Mouse (Mus musculus): ENCODE data around the gene Ptpru. TPM values are rescaled to one million over a fixed set of nuclear protein-coding genes. Genes with fewer than 3 reads are reported as not detected.

The Ptpru gene
- polyA plus RNA-seq, 1 experiment from 2014 or later = 27.5 TPM

- DNase-seq (ENCODE audit: low spot score) (peak; percentile 45), ATAC-seq (replicated peaks; ENCODE audit: low FRiP score, low read depth) (0 out of 2 replicates have a peak, but pooled peaks have one; percentile 12)
- H3K9me3 ChIP-seq (replicated peaks; ENCODE audit: low read length) = no peaks in the 10 kb centered on the region
- H3K27ac ChIP-seq = peak overlapping the region; percentile 6; the same call in 1 of the 2 replicates
- H3K27me3 ChIP-seq (ENCODE audit: insufficient read depth, low read length) = no peaks in the 10 kb centered on the region
- WGBS = under 1% methylated on average over 75 of the region's 76 CpGs
- peak overlapping the region; percentile 76 for H3K4me3 ChIP-seq (replicated peaks; ENCODE audit: low read depth, low read length)
- H3K9ac ChIP-seq (ENCODE audit: low read depth, low read length) = peak overlapping the region; percentile 77
- no peaks in the 10 kb centered on the region for H3K36me3 ChIP-seq (ENCODE audit: insufficient read depth, low read length)
- H3K4me2 ChIP-seq (ENCODE audit: low read length) = peak overlapping the region; percentile 98
- peaks cover 5% of the 10 kb centered on the region; the same call in 1 of the 2 replicates for H3K4me1 ChIP-seq (replicated peaks; ENCODE audit: insufficient read depth, low read length)
- TF ChIP-seq CTCF (IDR thresholded peaks at IDR 0.05; ENCODE audit: low read depth) = no peak
Measured at GRCm38 (mm10) chr4:131836891-131837491, 1.1 kb downstream of the Ptpru start.

DNA sequence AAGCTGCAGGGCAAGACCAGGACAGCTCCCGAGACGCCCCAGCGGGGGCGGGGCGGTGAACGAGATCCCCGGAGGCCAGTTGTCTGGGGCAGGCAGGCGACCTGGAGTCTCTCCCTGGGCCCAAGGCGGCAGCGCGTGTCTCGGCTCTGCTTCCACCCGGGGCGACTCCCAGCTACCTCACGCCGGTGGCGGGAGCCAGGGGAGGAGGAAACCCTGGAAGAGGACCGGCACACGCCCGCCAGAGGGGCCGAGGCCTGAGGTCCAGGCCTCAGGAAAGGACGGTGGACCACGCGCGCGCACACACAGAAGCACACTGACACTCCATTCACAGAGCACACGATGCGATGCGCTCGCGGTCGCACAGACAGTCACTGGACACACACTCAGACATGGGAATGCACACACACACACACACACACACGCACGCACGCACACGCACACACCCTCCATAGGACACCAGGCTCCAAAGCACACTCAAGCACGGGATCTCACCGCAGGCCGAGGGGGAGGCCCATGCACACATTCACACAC, 1.7 kb downstream of the Ptpru start:
- H3K27me3 ChIP-seq (ENCODE audit: insufficient read depth, low read length) = no peaks in the 10 kb centered on the region
- H3K9me3 ChIP-seq (replicated peaks; ENCODE audit: low read length) = no peaks in the 10 kb centered on the region
- H3K4me2 ChIP-seq (ENCODE audit: low read length) = peak overlapping the region; percentile 98
- H3K27ac ChIP-seq = no peak overlapping the region
- WGBS = 2% methylated on average over 38 of the region's 39 CpGs
- no peak for ATAC-seq (replicated peaks; ENCODE audit: low FRiP score, low read depth)
- peak; percentile 32 for DNase-seq (ENCODE audit: low spot score)
- no peak for TF ChIP-seq CTCF (IDR thresholded peaks at IDR 0.05; ENCODE audit: low read depth)
- peak overlapping the region; percentile 76 for H3K4me3 ChIP-seq (replicated peaks; ENCODE audit: low read depth, low read length)
- H3K36me3 ChIP-seq (ENCODE audit: insufficient read depth, low read length) = no peaks in the 10 kb centered on the region
- H3K9ac ChIP-seq (ENCODE audit: low read depth, low read length) = peak overlapping the region; percentile 77
- H3K4me1 ChIP-seq (replicated peaks; ENCODE audit: insufficient read depth, low read length) = peaks cover 5% of the 10 kb centered on the region; the same call in 1 of the 2 replicates

DNA sequence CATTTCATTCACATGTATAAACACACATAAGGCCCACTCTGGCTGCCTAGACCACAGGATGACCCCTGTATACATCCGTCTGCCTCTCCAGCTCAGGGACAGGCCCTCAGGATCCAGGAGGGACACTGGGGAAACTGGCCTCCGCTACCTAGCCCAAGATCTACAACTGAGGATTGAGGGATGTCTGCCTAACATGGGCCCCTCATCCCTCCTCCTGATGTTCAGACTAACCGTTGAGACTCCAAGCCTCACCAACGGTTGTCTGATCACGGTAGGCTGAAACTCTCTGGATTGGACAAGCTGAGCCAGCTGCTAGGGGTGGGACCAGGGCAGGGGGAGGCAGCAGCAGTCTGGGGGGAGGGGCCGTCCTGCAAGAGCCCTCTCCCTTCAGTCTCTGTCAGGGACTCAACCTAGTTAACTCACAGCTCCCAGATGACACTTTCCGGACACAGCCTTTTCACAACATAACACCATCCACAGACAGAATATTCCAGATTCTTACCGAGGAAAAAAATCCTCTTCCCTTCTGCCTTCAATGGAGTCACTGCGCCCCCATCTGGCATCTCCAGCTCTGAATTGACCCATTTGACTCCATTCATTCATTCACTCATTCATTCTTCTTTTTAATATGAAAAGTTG, 4.0 kb downstream of the Ptpru start:
- no peak for ATAC-seq (replicated peaks; ENCODE audit: low FRiP score, low read depth)
- H3K4me3 ChIP-seq (replicated peaks; ENCODE audit: low read depth, low read length) = no peak overlapping the region
- no peaks in the 10 kb centered on the region for H3K9me3 ChIP-seq (replicated peaks; ENCODE audit: low read length)
- peaks cover 5% of the 10 kb centered on the region; the same call in 1 of the 2 replicates for H3K4me1 ChIP-seq (replicated peaks; ENCODE audit: insufficient read depth, low read length)
- H3K27me3 ChIP-seq (ENCODE audit: insufficient read depth, low read length) = no peaks in the 10 kb centered on the region
- WGBS = 29% methylated on average over 9 of the region's 9 CpGs
- no peaks in the 10 kb centered on the region for H3K36me3 ChIP-seq (ENCODE audit: insufficient read depth, low read length)
- no peak overlapping the region for H3K27ac ChIP-seq
- no peak overlapping the region for H3K4me2 ChIP-seq (ENCODE audit: low read length)
- peak; percentile 84 for DNase-seq (ENCODE audit: low spot score)
- TF ChIP-seq CTCF (IDR thresholded peaks at IDR 0.05; ENCODE audit: low read depth) = peak; percentile 69
- 0 out of 2 replicates have a peak overlapping the region, but pooled peaks have one; percentile 5 for H3K9ac ChIP-seq (ENCODE audit: low read depth, low read length)

DNA sequence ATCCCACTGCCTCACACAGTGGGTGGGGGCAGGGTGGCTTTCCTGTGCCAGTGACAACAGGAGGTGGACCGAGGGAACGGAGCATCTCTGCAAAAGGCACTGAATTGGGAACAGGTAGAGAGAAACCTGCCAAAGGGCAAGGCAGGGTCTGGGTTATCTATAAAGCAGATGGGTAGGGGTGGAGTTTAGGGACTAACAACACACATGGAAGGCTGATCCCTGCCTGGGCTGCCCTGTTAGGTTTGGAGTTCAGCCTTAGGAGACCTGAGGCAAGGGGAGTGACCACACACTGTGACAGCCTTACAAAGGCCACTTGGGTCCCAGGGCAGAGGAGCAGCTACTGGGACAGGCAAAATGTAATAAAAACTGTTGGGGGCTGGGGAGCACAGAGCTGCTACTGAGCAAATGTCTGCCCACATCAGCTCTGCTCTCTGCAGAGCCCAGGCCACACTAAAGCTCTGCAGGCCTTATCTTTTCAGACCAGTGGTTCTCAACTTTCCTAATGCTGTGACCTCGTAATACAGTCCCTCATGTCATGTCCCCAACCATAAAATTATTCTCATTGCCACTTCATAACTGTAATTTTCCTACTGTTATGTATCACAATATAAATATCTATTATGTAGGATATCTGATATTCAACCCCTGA, 5.2 kb downstream of the Ptpru start:
- Histone ChIP-seq H3K4me3 (replicated peaks; ENCODE audit: low read depth, low read length) (no peak overlapping the region), H3K4me1 (replicated peaks; ENCODE audit: insufficient read depth, low read length) (peaks cover 5% of the 10 kb centered on the region; the same call in 1 of the 2 replicates), H3K27me3 (ENCODE audit: insufficient read depth, low read length) (no peaks in the 10 kb centered on the region), H3K36me3 (ENCODE audit: insufficient read depth, low read length) (no peaks in the 10 kb centered on the region), H3K27ac (no peak overlapping the region), H3K9ac (ENCODE audit: low read depth, low read length) (no peak overlapping the region), H3K9me3 (replicated peaks; ENCODE audit: low read length) (no peaks in the 10 kb centered on the region), H3K4me2 (ENCODE audit: low read length) (no peak overlapping the region)
- 72% methylated on average over 3 of the region's 3 CpGs for WGBS
- ATAC-seq (replicated peaks; ENCODE audit: low FRiP score, low read depth) (no peak), DNase-seq (ENCODE audit: low spot score) (no peak)
- TF ChIP-seq CTCF (IDR thresholded peaks at IDR 0.05; ENCODE audit: low read depth) = no peak

GRCm38 (mm10) chr4:131831546-131832045, 6.5 kb downstream of the Ptpru start:
- no peak for ATAC-seq (replicated peaks; ENCODE audit: low FRiP score, low read depth)
- WGBS = 74% methylated on average over 5 of the region's 5 CpGs
- peaks cover 10% of the 10 kb centered on the region; the same call in 1 of the 2 replicates for H3K4me1 ChIP-seq (replicated peaks; ENCODE audit: insufficient read depth, low read length)
- no peak for DNase-seq (ENCODE audit: low spot score)
- H3K9ac ChIP-seq (ENCODE audit: low read depth, low read length) = no peak overlapping the region
- H3K9me3 ChIP-seq (replicated peaks; ENCODE audit: low read length) = no peaks in the 10 kb centered on the region
- no peaks in the 10 kb centered on the region for H3K27me3 ChIP-seq (ENCODE audit: insufficient read depth, low read length)
- TF ChIP-seq CTCF (IDR thresholded peaks at IDR 0.05; ENCODE audit: low read depth) = no peak
- no peak overlapping the region for H3K27ac ChIP-seq
- H3K36me3 ChIP-seq (ENCODE audit: insufficient read depth, low read length) = no peaks in the 10 kb centered on the region
- no peak overlapping the region for H3K4me2 ChIP-seq (ENCODE audit: low read length)
- no peak overlapping the region for H3K4me3 ChIP-seq (replicated peaks; ENCODE audit: low read depth, low read length)

DNA sequence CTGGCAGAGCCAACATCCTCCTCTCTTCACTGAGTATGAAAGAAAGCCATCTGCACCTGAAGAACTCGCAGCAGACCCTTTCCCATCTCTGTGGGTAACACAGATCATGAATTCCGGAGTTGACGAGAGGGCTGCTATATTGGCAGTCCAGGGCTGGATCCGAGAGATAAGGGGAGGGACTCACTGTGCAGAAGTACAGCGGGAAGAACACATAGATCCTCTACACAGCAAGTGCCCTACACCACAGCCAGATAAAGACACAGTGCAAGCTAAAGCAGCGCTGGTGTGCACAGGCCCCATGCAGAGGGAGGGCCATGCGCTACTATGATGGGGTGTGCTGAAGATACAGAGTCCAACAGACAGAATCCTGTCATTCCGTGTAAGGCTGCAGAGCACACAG, 9.0 kb downstream of the Ptpru start:
- no peak overlapping the region for H3K4me2 ChIP-seq (ENCODE audit: low read length)
- H3K36me3 ChIP-seq (ENCODE audit: insufficient read depth, low read length) = no peaks in the 10 kb centered on the region
- no peak overlapping the region for H3K4me3 ChIP-seq (replicated peaks; ENCODE audit: low read depth, low read length)
- peaks cover 16% of the 10 kb centered on the region; the same call in 1 of the 2 replicates for H3K4me1 ChIP-seq (replicated peaks; ENCODE audit: insufficient read depth, low read length)
- no peak overlapping the region for H3K9ac ChIP-seq (ENCODE audit: low read depth, low read length)
- 87% methylated on average over 8 of the region's 8 CpGs for WGBS
- no peaks in the 10 kb centered on the region for H3K9me3 ChIP-seq (replicated peaks; ENCODE audit: low read length)
- H3K27me3 ChIP-seq (ENCODE audit: insufficient read depth, low read length) = no peaks in the 10 kb centered on the region
- no peak for TF ChIP-seq CTCF (IDR thresholded peaks at IDR 0.05; ENCODE audit: low read depth)
- ATAC-seq (replicated peaks; ENCODE audit: low FRiP score, low read depth) (no peak), DNase-seq (ENCODE audit: low spot score) (no peak)
- no peak overlapping the region for H3K27ac ChIP-seq
